Mouse (Mus musculus): Measurements from ENCODE around the gene 2810004N23Rik.

DNA sequence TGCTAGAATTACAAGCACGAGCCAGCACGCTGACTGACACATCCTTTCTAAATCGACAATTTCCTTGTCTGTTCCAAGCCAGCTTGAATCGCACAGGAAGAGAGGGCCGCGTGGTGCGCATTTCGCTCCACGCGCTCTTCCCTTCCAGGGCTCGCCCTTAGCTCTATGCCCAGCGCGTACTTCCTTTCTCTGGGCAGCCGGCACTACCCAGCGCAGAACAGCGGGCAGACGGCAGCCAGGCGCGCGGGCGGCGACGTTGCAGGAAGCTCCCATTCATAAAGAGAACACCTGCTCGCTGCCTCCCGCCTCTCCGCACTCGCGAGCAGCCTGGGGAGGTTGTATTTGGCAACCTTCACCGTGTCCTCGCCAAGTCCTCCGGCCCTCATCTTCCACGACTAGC lies 70.7 kb downstream of the 2810004N23Rik start:
- TF ChIP-seq CTCF (IDR thresholded peaks at IDR 0.05; ENCODE audit: insufficient read depth, low read depth, low read length) (no peak), POLR2A (IDR thresholded peaks at IDR 0.05; ENCODE audit: insufficient read depth, low read depth, low read length) (no peak; the same call in 1 of the 2 replicates)
